Mouse (Mus musculus): Measurements from ENCODE around the gene Zkscan1.
"Not testable (repeated sequence)": the region's sequence is repeated elsewhere in the genome, so short reads cannot be mapped to it uniquely, and the experiment has no call there.

Gene Zkscan1

GRCm38 (mm10) chr5:138084996-138085395 is at the start of gene Zkscan1:
Gene Zkscan1, plus strand, starts transcription at chr5:138085084.
- peak; percentile 80 for DNase-seq (ENCODE audit: low spot score)

DNA sequence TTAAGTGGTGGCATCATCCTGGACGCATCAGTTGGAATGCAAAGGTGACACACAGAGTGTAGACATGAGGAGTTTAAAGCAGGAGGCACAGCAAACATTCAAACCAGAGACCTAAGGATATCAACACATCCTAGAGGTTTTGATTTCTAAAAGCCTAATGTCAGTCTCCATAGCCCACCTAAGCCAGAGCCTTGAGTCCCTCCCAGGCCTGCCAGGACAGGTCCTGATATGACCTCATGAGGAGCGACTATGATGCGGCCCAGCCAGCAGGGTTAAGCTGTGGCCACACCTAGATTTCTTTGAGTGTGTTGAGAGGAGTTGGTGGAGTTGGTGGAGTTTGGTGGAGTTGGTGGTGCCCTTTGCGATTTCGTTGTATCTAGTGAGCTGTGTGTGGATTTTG is 32.0 kb upstream of the Zkscan1 start, which contains the start of gene Smok3c:
Gene Smok3c, plus strand, starts transcription at position 301 of the 400 bp plus-strand sequence.
- not testable (repeated sequence) for DNase-seq (ENCODE audit: low spot score)

DNA sequence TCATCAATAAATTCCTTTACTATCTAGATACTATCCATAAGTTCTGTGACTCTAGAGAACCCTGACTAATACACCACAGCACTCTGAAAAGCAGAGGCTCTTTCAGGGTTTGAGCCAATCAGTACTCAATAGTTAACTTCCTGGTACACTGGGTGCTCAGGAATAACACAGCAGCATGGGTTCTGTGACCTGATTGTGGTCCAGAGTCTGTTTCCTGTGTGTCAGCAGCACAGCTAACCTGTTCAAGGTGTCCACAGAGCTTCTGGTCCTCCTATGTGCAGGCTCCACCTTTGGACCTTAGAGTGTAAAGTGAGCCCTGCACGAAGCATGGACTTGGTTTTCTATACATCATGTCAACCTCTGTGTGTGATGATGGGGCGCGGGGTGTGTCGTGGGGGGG is 11.1 kb upstream of the Zkscan1 start:
- no peak for DNase-seq (ENCODE audit: low spot score)

DNA sequence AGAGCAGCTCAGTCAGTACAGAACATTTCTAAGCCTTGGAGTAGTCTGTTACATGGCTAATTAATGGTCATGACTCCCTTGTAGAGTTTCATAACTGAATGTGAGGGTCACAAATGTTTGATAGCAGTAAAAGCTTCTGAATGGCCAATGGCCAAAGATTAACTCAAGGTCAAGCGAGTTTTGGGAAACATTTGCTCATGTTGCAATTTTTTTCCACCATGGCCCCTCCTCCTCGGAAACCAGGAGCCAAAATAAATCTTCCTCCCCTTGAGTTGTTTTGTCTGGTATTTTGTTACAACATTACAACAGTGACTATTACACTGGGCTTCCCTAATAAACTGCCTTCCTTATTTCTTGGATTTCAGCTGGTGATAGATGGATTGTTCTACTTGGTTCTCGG is 9.2 kb upstream of the Zkscan1 start:
- DNase-seq (ENCODE audit: low spot score), result no peak

GRCm38 (mm10) chr5:138076148-138076547 is 8.7 kb upstream of the Zkscan1 start:
- DNase-seq (ENCODE audit: low spot score), result no peak

- DNase-seq (ENCODE audit: low spot score), result no peak
Observed at GRCm38 (mm10) chr5:138080456-138080855, 4.4 kb upstream of the Zkscan1 start.

- peak; percentile 1 for DNase-seq (ENCODE audit: low spot score)
Observed at GRCm38 (mm10) chr5:138081446-138081845, 3.4 kb upstream of the Zkscan1 start.

DNA sequence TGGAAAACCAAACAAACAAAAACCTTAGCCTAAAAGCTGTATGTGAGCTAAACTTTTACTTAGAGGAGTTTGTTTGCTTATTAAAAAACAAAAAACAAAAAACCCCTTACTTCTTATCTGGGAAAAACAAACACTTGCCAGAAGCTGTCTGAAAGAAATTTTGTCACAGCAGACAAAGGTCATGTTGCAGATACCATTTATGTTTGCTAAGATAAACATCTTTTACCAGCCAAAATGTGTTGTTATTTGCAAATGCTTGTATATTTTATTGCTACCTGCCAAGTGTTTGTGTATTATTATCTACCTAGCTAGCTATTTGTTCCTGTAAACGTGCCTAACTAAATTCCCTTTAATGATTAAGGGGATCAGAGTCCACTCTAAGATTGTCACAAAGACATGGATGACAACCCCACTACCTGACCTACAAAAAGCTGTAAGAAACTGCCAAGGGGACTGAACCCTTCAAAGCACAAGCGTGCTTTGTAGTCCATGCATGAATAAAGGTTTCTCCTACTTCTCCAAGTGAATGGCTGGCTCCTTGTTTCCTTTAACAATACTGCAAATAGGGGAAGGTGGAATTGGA is 1.5 kb upstream of the Zkscan1 start:
- DNase-seq (ENCODE audit: low spot score), result no peak

DNA sequence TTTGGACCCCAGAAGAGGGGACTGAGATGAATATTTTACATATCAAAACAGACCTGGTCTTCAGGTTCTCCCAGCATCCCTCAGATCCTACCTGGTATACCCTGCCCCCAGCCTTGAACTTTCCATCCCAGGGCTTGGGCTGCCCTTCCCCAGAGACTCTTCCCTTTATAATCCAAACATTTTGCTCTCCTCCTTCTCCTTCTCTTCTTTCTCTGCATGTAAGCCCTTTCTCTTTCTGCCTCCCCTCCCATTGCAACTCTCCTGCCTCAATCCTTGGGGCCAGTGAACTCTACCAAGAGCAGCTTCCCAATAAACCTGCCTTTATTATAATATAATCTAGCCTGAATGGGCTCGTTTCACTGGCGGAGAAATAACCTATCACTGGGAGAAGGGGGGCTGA is 948 bp upstream of the Zkscan1 start:
- DNase-seq (ENCODE audit: low spot score), result no peak

DNA sequence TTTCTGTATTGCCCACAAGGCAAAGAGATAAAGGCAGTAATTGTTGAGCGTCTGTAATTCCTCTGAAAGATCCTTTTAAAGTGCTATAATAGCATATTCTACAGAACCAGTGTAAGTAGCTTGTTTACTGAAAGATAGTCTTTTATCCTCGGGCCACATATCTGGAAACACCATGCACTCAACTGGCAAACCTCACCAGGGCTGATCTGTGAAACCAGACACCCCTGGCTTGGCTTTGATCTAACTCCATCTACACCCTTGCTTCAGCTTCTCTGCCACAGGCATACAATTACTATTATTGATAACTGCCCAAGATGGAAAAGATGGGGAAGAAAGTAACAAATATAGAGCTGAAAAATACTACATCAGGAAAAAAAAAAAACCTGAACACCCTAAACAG is 377 bp upstream of the Zkscan1 start:
- no peak for DNase-seq (ENCODE audit: low spot score)

DNA sequence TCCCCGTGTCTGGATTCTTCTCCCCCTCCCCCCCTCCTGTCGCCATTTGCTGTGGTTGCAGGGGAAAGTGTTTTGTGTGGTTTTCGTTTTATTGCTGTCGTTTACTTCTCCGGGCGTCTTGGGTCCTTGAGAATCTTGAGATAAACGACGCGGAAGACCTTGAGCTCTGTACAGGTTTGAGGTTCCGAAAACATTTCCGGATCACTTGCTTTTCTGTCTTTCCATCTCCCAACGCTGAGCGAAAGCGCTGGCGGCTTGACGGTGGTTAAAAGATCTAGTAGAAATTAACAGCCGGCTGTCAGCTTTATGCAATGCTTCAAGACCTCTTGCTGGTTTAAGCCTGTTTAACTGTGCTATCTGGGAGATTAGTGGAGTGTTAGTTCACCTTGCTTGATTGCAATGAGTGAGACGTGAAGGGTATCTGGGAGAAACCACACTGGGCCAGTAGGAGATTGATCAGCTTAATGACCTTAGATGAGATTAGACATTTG is 582 bp downstream of the Zkscan1 start:
- DNase-seq (ENCODE audit: low spot score), result peak; percentile 21

GRCm38 (mm10) chr5:138086842-138087241 is 2.0 kb downstream of the Zkscan1 start:
- no peak for DNase-seq (ENCODE audit: low spot score)

DNA sequence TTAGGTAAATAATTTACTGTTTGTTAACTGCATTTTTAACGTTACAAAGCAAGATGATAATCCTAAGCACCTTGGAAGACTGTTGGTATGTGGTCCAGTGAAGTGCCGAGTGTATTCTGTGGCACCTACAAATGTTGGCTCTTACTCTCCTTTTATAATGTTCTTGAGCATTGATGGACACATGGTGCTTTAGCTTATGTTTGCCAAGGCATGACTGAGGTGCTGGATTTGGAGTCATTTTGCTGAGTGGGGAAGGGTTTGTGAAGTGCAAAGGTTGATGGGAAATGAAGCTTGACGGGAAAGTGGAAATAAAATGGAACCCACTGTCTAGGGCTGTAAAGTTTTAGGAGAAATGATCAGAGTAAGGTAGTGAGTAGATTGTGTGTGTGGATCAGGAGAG is 3.5 kb downstream of the Zkscan1 start:
- no peak for DNase-seq (ENCODE audit: low spot score)

- DNase-seq (ENCODE audit: low spot score), result no peak
Observed at GRCm38 (mm10) chr5:138089108-138089551, 4.2 kb downstream of the Zkscan1 start.

- no peak for DNase-seq (ENCODE audit: low spot score)
Observed at GRCm38 (mm10) chr5:138090271-138090670, 5.4 kb downstream of the Zkscan1 start.

DNA sequence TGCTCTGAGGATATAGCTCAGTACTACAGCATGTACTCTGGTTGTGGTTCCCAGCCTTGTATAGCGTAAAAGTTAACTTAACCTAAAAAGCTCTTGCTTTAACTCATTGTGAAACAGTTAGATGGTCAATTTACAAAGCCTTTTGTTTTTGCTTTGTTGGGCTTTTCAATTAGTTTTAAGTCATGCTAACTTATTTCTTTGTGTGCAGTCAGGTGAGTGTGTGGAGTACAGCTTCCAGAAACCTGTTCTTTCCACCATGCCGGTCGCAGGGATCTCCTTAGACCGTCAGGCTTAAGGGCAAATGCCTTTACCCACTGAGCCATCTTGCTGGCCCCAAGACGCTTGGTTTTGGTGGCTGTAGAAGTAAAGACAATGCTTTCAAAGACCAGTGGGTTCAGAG is 5.9 kb downstream of the Zkscan1 start:
- no peak for DNase-seq (ENCODE audit: low spot score)

GRCm38 (mm10) chr5:138092771-138093170 is 7.9 kb downstream of the Zkscan1 start:
- no peak for DNase-seq (ENCODE audit: low spot score)

DNA sequence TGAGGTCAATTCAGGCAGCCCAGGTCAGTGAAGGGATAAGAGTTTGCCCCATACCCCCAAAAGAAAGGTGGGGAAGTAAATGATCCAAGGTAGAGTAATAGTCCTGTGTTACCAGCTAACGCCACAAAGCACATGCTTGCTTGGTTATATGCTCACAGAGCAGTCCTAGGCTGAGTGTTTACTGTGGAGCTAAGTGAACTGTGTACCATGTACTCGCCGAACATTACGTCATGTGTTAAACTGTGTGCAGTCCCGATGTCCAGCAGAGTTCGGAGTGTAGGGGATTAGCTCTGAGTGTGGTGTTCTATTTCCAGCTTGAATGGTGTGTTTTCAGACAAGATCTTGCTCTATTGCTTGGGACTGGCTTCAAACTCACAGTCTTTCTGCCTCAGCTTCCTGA is 9.6 kb downstream of the Zkscan1 start:
- DNase-seq (ENCODE audit: low spot score), result no peak

DNA sequence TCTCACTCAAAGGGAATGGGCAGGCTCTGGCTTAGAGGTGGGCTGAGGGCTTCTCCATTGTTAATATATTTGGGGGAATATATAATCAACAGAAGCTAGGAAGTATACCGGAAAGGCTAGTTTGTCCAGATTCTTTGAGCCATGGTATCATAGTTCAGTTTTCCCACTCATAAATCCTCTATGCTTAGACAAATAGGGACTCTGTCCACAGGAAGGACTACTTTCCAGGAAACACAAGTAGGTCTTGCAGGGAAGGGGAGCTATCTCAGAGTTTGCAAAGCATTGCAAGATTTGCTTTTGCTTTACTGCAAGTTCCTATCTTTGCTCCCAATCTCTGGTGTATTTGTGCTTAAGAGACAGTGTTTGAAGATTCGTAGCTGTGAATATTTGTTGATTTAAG is 20.1 kb downstream of the Zkscan1 start:
- DNase-seq (ENCODE audit: low spot score), result no peak

DNA sequence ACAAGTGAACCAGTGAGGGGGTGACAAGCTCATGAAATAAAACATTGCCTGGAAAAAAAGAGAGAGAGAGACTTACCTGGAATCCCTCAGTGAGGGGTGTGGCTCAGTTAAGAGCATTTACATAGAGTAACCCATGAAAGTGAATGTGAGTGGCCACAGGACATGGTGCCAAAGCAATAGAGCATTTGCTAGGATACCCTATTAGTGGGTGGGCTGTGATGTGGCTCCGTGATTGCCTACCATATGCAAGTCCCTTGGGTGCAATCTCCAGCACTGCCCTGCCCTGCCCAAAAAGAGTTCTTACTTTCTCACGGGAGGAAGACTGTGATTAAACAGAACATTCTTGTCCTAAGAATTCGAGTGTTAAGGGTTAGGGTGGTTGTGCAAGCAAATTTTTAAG is 22.2 kb downstream of the Zkscan1 start:
- no peak for DNase-seq (ENCODE audit: low spot score)

DNA sequence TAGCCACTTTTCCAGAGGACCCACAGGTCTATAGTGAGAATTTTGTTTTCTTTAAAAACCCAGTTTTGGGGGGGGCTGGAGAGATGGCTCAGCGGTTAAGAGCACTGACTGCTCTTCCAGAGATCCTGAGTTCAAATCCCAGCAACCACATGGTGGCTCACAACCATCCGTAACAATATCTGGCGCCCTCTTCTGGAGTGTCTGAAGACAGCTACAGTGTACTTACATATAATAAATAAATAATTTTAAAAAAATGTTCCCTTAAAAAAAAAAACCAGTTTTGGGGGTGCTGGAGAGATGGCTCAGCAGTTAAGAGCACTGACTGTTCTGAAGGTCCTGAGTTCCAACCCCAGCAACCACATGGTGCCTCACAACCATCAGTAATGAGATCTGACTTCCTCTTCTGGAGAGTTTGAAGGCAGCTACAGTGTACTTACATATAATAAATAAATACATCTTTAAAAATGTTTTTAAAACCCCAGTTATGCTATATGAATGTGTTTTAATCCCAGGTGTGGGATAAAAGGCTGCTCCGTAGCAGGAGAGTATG is 25.0 kb downstream of the Zkscan1 start:
- not testable (repeated sequence) for DNase-seq (ENCODE audit: low spot score)

GRCm38 (mm10) chr5:138116255-138117198 is 31.6 kb downstream of the Zkscan1 start, which contains the start of gene Zscan21:
Gene Zscan21, plus strand, starts transcription at chr5:138116903.
- peak; percentile 86 for DNase-seq (ENCODE audit: low spot score)

Measured in layer of hippocampus, adult 11-12 months (tissue).